Mouse (Mus musculus) hindbrain, postnatal 0 days (tissue): Measurements from ENCODE around the gene Gm20388. TPM values are rescaled to one million over a fixed set of nuclear protein-coding genes. Genes with fewer than 3 reads are reported as not detected.
A peak's percentile ranks its signal among the peaks of the same experiment; 100 is the strongest.

Source experiments
- ATAC-seq: fragments of 200-750 bp; cut with Nextera tagmentation; 2 replicates; pipeline ENCODE4 v1.8.0; 2017; ENCODE audit warnings: mild to moderate bottlenecking, moderate TSS enrichment, moderate library complexity
- DNase-seq: peaks from one replicate; pipeline ENCODE4 v3.0.0-alpha.2; 2015; ENCODE audit warnings: low spot score
- H3K27ac ChIP-seq: fragments of 300-500 bp; sonication (generic); 2 replicates; pipeline ENCODE4 v1.5.1; 2014; ENCODE audit warnings: mild to moderate bottlenecking
- H3K27me3 ChIP-seq: fragments of 300-500 bp; sonication (generic); 2 replicates; pipeline ENCODE4 v1.6.1; 2014; ENCODE audit warnings: low read length, mixed read lengths; ENCODE audit not compliant: insufficient read depth
- H3K36me3 ChIP-seq: fragments of 300-500 bp; sonication (generic); 2 replicates; pipeline ENCODE4 v1.6.1; 2014; ENCODE audit warnings: low read length, mixed read lengths; ENCODE audit not compliant: insufficient read depth
- H3K4me1 ChIP-seq: fragments of 300-500 bp; sonication (generic); 2 replicates; pipeline ENCODE4 v1.6.1; 2014; ENCODE audit warnings: antibody characterized with exemption, low read length, mixed read lengths; ENCODE audit not compliant: insufficient read depth
- H3K4me2 ChIP-seq: fragments of 300-500 bp; sonication (generic); 2 replicates; pipeline ENCODE4 v1.6.1; 2014; ENCODE audit warnings: low read depth, mild to moderate bottlenecking, low read length, moderate library complexity, mixed read lengths
- H3K4me3 ChIP-seq: fragments of 300-500 bp; sonication (generic); 2 replicates; pipeline ENCODE4 v1.5.1; 2014; ENCODE audit warnings: low read length
- H3K9ac ChIP-seq: fragments of 300-500 bp; sonication (generic); replicated peaks from 2 replicates; pipeline ENCODE4 v1.6.1; 2014; ENCODE audit warnings: mild to moderate bottlenecking, low read length, moderate library complexity, mixed read lengths
- H3K9me3 ChIP-seq: fragments of 300-500 bp; sonication (generic); 2 replicates; pipeline ENCODE4 v1.6.1; 2016; ENCODE audit warnings: low read length, mixed read lengths
- CTCF ChIP-seq: IDR thresholded peaks from 2 replicates; pipeline ENCODE4 v1.5.1; 2016; ENCODE audit warnings: antibody characterized with exemption, control low read depth, low read depth
- WGBS: fragments of 180-500 bp; shearing (Covaris S2); extraction: QIAGEN DNeasy Blood & Tissue Kit; methylation state at CpG from one replicate; pipeline ENCODE4 v1.1.7; 2014; 5-methylcytosine and 5-hydroxymethylcytosine counted together
- polyA plus RNA-seq: library from polyadenylated mRNA; unstranded; fragments of >200 nt; fragmentation: Nextera tagmentation; extraction: Ambion mirVana; gene quantifications from 2 replicates; pipeline ENCODE4 v1.2.1, GENCODE M21; 2015
- total RNA-seq: library from RNA; depleted of rRNA; stranded (reverse); fragments of >200 nt; gene quantifications from 2 replicates; pipeline ENCODE4 v1.2.3, GENCODE M21; 2014

Gm20388 gene
- total and polyA plus RNA-seq, 2 experiments from 2014 or later = 71.3 TPM; not detected in 1

DNA sequence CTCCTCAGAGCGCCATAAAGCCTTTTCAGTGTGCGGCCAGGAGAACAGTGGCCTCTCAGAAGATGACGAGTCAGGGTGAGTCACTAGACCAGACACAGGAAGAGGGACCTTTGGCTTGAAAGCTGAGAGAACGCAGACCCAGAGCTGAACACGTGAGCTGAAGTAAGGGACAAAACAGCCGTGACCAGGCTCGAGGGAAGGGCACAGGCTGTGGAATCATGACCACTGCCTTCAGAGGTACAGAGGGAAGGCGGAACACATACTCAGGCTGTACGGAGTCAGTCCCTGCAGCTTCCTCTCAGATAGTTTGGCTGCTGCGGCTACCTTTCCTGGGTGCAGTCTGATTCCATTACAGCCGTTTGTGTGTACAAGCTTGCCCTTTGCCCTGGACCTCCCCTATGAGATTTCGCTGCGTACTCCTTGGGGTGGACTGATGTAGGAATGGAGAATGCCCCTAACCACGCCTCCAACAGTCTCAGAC is 2674.8 kb downstream of the Gm20388 start:
- Histone ChIP-seq H3K9ac (no peak overlapping the region), H3K4me2 (no peak overlapping the region), H3K36me3 (no peaks in the 10 kb centered on the region), H3K27ac (no peak overlapping the region), H3K4me3 (no peak overlapping the region), H3K27me3 (no peaks in the 10 kb centered on the region), H3K9me3 (no peaks in the 10 kb centered on the region), H3K4me1 (no peaks in the 10 kb centered on the region)
- no peak for TF ChIP-seq CTCF
- no peak for ATAC-seq
- WGBS = 73% methylated on average over 14 of the region's 14 CpGs
- no peak for DNase-seq

DNA sequence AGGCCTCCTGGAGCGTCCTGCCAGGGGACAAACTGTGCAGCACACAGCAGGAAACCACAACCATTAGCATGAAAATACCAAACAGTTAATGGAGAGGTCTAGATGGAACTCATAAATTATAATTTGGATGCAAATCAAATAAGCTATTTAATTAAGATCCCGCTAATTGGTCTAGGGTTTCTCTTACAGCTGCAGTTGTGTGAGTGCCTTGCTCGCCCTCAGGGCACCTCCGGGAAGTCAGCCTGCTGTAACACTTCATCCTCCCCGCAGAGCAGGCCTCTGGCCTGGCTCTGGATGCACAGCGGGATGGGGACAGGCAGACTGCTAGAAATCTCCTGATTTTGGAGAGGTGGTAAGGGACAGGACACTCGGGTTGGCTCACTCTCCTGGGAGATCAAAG is 2675.5 kb downstream of the Gm20388 start:
- DNase-seq (no peak), ATAC-seq (no peak)
- no peak for TF ChIP-seq CTCF
- Histone ChIP-seq H3K9me3 (no peaks in the 10 kb centered on the region), H3K4me2 (no peak overlapping the region), H3K4me1 (no peaks in the 10 kb centered on the region), H3K27ac (no peak overlapping the region), H3K36me3 (no peaks in the 10 kb centered on the region), H3K9ac (no peak overlapping the region), H3K27me3 (no peaks in the 10 kb centered on the region), H3K4me3 (no peak overlapping the region)
- 55% methylated on average over 7 of the region's 7 CpGs for WGBS

DNA sequence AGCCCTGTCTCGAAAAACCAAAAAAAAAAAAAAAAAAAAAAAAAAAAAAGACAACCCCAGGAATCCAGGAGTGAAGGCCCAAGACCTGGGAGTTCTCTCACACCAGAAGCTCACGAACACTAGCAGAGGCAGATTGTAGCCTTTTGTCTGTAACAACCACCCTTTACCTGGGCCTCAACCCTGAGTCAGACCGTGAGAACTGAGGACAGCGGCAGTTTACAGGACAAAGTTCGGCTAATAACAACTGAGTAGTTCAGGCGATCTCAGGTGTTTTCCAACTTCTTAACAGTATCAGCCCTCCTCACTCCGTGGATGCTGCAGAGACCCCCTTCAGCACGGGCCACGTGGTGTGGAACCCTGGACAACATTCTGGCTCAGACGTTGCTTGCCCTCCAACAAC is 2676.1 kb downstream of the Gm20388 start:
- H3K36me3 ChIP-seq = no peaks in the 10 kb centered on the region
- no peak for DNase-seq
- no peaks in the 10 kb centered on the region for H3K4me1 ChIP-seq
- TF ChIP-seq CTCF = no peak
- no peak overlapping the region for H3K4me3 ChIP-seq
- no peak overlapping the region for H3K27ac ChIP-seq
- no peak overlapping the region for H3K4me2 ChIP-seq
- no peaks in the 10 kb centered on the region for H3K9me3 ChIP-seq
- H3K27me3 ChIP-seq = no peaks in the 10 kb centered on the region
- ATAC-seq = no peak
- WGBS = 84% methylated on average over 10 of the region's 10 CpGs
- no peak overlapping the region for H3K9ac ChIP-seq

DNA sequence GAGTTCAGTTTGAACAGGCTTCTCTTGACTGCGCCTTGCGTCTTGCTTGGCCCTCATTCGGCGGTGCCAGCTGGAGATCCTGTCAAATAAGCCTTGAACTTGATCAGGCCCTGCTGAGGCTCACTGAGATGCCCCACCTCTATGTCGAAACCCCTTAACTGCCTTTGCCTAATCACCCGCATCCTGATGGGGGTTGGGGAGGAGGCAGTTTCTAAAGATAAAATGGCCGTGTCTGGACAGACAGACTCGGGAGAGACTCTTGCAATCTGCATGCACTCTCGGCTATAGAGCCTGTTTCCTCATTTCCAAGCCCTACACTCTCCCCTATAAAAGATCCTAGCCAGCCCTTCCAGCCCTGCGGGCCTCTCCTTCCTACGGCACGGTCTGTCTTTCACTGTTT is 2682.6 kb downstream of the Gm20388 start:
- no peak for TF ChIP-seq CTCF
- no peaks in the 10 kb centered on the region for H3K36me3 ChIP-seq
- H3K9ac ChIP-seq = no peak overlapping the region
- peak overlapping the region; percentile 75 for H3K27ac ChIP-seq
- peaks cover 8% of the 10 kb centered on the region; the same call in 1 of the 2 replicates for H3K4me1 ChIP-seq
- H3K4me3 ChIP-seq = no peak overlapping the region
- 62% methylated on average over 12 of the region's 12 CpGs for WGBS
- H3K27me3 ChIP-seq = no peaks in the 10 kb centered on the region
- DNase-seq = no peak
- H3K4me2 ChIP-seq = no peak overlapping the region
- H3K9me3 ChIP-seq = no peaks in the 10 kb centered on the region
- ATAC-seq = no peak

DNA sequence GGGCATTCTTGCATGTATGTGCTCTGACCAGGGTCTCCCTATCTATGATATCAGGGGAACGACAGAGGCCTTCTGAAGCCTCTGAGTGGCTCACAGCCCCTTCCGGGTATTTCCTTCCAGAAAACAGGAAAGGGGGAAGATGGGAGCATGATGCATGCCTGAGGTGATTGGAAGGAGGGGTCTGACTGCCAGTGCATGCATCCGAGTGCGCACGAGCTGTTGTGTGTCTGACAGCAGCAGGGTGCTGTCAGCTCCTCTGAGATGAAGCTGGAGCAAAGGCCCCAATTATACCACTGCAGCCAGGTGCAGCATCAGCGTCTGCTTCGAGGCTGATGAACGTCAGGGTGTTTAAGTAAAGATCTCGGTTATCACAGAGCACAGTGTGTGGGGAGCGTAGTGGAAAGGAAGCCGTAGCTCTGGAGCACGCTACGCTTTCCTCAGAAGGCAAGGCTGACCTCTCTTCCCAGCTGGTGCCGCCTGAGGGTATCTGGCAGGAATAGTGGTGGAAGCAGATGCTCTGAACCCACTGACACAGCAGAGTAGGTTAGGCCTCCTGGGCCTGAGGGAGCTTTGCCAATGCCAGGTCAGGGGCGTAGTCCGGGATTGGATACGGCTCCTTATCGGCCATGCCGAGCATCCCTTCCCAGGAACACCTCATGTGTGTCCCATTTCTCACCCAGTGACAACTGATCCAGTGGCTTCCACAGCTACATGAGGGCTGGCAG is 2683.3 kb downstream of the Gm20388 start:
- 50% methylated on average over 19 of the region's 19 CpGs for WGBS
- H3K9ac ChIP-seq = no peak overlapping the region
- ATAC-seq (peak; percentile 65), DNase-seq (peak; percentile 58)
- H3K9me3 ChIP-seq = no peaks in the 10 kb centered on the region
- peaks cover 5% of the 10 kb centered on the region; the same call in 1 of the 2 replicates for H3K36me3 ChIP-seq
- H3K27me3 ChIP-seq = no peaks in the 10 kb centered on the region
- TF ChIP-seq CTCF = no peak
- peaks cover 8% of the 10 kb centered on the region; the same call in 1 of the 2 replicates for H3K4me1 ChIP-seq
- no peak overlapping the region for H3K4me2 ChIP-seq
- H3K27ac ChIP-seq = peak overlapping the region; percentile 75
- H3K4me3 ChIP-seq = no peak overlapping the region

DNA sequence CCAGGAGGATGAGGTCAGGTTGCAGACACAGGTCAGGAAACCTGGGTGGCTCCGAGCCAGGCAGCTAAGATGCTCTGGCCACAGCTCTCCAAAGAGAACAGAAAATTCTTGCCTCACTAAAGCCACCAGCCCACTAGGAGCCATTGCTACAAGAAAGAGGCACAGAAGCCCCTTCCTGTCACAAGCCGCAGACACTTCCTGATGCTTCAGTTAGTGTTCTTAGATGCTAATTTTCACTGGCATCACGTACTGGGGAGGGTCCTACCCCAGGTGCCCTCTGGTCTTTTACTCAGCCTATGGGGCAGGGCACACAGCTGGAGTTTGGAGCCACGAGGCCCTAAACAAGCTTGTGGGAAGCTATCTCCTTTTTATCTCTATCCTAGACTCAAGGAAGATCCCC is 2685.4 kb downstream of the Gm20388 start:
- Histone ChIP-seq H3K4me1 (peaks cover 8% of the 10 kb centered on the region; the same call in 1 of the 2 replicates), H3K9me3 (no peaks in the 10 kb centered on the region), H3K9ac (no peak overlapping the region), H3K4me3 (no peak overlapping the region), H3K4me2 (no peak overlapping the region), H3K36me3 (peaks cover 6% of the 10 kb centered on the region; the same call in 1 of the 2 replicates), H3K27me3 (no peaks in the 10 kb centered on the region), H3K27ac (no peak overlapping the region)
- TF ChIP-seq CTCF = no peak
- ATAC-seq (no peak), DNase-seq (no peak)
- WGBS = 62% methylated on average over 4 of the region's 4 CpGs

DNA sequence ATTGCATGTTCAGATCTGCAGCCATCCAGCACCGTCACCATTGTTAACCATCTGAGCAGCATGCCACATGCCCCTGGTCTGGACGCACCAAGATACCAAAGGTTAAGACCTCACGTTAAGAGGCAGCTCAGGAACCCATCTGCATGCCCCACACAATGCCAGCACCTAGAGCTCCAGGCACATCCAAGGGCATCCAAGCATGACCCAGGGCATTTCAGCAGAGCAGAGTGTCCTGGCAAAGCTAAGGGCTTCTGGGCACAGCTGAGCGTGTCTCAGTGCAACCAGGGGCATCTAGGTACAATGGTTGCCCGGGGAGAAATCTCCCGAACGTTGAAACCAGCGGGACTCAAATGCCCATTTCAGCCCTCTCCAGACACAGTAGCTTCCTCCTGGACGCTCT is 2690.0 kb downstream of the Gm20388 start:
- ATAC-seq (no peak), DNase-seq (no peak)
- H3K36me3 ChIP-seq = peaks cover 6% of the 10 kb centered on the region; the same call in 1 of the 2 replicates
- no peak for TF ChIP-seq CTCF
- H3K4me1 ChIP-seq = no peaks in the 10 kb centered on the region
- no peak overlapping the region for H3K4me2 ChIP-seq
- H3K9me3 ChIP-seq = no peaks in the 10 kb centered on the region
- H3K27me3 ChIP-seq = no peaks in the 10 kb centered on the region
- H3K4me3 ChIP-seq = no peak overlapping the region
- no peak overlapping the region for H3K27ac ChIP-seq
- no peak overlapping the region for H3K9ac ChIP-seq
- 80% methylated on average over 9 of the region's 9 CpGs for WGBS
